Mouse (Mus musculus) liver, embryonic 13.5 days (tissue): ENCODE measurements around the gene Saa3. TPM values are rescaled to one million over a fixed set of nuclear protein-coding genes. Genes with fewer than 3 reads are reported as not detected.

ENCODE experiments used
- ATAC-seq: fragments of 200-750 bp; cut with Nextera tagmentation; 2 replicates; pipeline ENCODE4 v1.8.0; 2017; ENCODE audit warnings: low read depth, mild to moderate bottlenecking, moderate number of reproducible peaks, moderate library complexity
- DNase-seq: peaks from one replicate; pipeline ENCODE4 v3.0.0; 2022
- H3K27ac ChIP-seq: fragments of 300-500 bp; sonication (generic); 2 replicates; pipeline ENCODE4 v1.5.1; 2015; ENCODE audit warnings: moderate library complexity, mild to moderate bottlenecking, inconsistent platforms
- H3K27me3 ChIP-seq: fragments of 300-500 bp; sonication (generic); 2 replicates; pipeline ENCODE4 v1.6.1; 2015; ENCODE audit warnings: mild to moderate bottlenecking, inconsistent platforms
- H3K36me3 ChIP-seq: fragments of 300-500 bp; sonication (generic); 2 replicates; pipeline ENCODE4 v1.6.1; 2015; ENCODE audit warnings: mild to moderate bottlenecking, inconsistent platforms
- H3K4me1 ChIP-seq: fragments of 300-500 bp; sonication (generic); replicated peaks from 2 replicates; pipeline ENCODE4 v1.6.1; 2015; ENCODE audit warnings: inconsistent platforms
- H3K4me2 ChIP-seq: fragments of 300-500 bp; sonication (generic); 2 replicates; pipeline ENCODE4 v1.6.1; 2015; ENCODE audit warnings: inconsistent platforms, mild to moderate bottlenecking, moderate library complexity
- H3K4me3 ChIP-seq: fragments of 300-500 bp; sonication (generic); replicated peaks from 2 replicates; pipeline ENCODE4 v1.5.1; 2015; ENCODE audit warnings: mild to moderate bottlenecking, inconsistent platforms
- H3K9ac ChIP-seq: fragments of 300-500 bp; sonication (generic); 2 replicates; pipeline ENCODE4 v1.6.1; 2015; ENCODE audit warnings: mild to moderate bottlenecking, inconsistent platforms
- H3K9me3 ChIP-seq: fragments of 300-500 bp; sonication (generic); replicated peaks from 2 replicates; pipeline ENCODE4 v1.6.1; 2016; ENCODE audit warnings: inconsistent platforms
- WGBS: fragments of 180-500 bp; shearing (Covaris S2); methylation state at CpG from one replicate; pipeline ENCODE4 v1.1.7; 2015; ENCODE audit not compliant: insufficient replicate concordance; 5-methylcytosine and 5-hydroxymethylcytosine counted together
- polyA plus RNA-seq: library from polyadenylated mRNA; unstranded; fragments of >200 nt; fragmentation: Nextera tagmentation; extraction: Ambion mirVana; gene quantifications from 2 replicates; pipeline ENCODE4 v1.2.1, GENCODE M21; 2015

Gene Saa3
- polyA plus RNA-seq, 1 experiment from 2014 or later, result 1.2 TPM

DNA sequence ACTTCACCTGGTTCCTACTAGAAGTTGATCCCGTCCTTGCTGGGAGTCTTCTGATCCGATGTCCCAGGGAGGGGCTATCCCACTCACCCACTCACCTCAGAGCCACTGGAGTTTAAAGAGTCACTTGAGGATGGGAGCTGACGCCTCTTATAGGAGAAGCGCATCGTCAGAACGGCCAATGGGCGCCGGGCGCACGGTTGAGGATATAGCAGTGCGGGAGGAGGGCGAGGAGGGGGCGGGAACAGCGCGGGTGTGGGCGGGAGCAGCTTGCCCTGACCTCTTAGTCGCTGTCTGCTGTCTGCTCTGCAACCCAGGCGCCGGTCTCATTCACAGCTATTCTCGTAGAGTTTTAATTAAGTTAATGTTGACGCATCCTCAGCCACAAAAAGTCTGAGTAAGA lies 48.2 kb downstream of the Saa3 start:
- ATAC-seq (no peak), DNase-seq (no peak)
- H3K4me3 ChIP-seq, result no peak overlapping the region
- H3K4me2 ChIP-seq, result 0 out of 2 replicates have a peak overlapping the region, but pooled peaks have one; percentile 0
- H3K27me3 ChIP-seq, result peaks cover 42% of the 10 kb centered on the region
- H3K9ac ChIP-seq, result no peak overlapping the region
- no peaks in the 10 kb centered on the region for H3K36me3 ChIP-seq
- no peak overlapping the region for H3K27ac ChIP-seq
- H3K9me3 ChIP-seq, result no peaks in the 10 kb centered on the region
- 3% methylated on average over 21 of the region's 21 CpGs for WGBS
- H3K4me1 ChIP-seq, result no peaks in the 10 kb centered on the region

DNA sequence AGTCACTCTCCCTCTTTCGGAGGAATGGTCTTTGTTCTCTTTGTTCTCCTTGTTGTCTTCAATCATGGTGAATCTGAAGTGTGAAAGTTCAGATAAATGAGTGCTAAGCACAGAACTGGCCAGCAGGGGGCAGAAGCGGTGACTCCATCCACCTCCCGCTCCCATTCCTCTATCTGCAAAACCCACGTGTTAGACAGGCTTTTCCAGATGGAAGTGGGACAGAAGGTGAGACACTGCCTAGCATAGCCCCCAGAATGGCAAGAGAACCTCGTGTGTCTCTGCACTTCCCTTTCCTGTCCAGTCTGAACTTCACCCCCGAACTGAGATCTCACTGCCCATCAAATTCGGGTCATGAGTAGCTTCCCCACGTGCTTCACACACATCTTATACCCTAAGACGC lies 50.3 kb downstream of the Saa3 start:
- ATAC-seq (no peak), DNase-seq (peak; percentile 2)
- Histone ChIP-seq H3K27me3 (peaks cover 39% of the 10 kb centered on the region), H3K36me3 (no peaks in the 10 kb centered on the region), H3K9me3 (no peaks in the 10 kb centered on the region), H3K27ac (no peak overlapping the region), H3K4me3 (no peak overlapping the region), H3K4me1 (no peaks in the 10 kb centered on the region), H3K9ac (no peak overlapping the region), H3K4me2 (no peak overlapping the region)
- WGBS, result 18% methylated on average over 9 of the region's 9 CpGs

Other genes starting within 250 kb of the Saa3 start
- gene Sergef, start 75.9 kb downstream of the Saa3 start, polyA plus RNA-seq, result 6.8 and 7.5 TPM in 2 replicates
- gene Tph1, start 43.2 kb downstream of the Saa3 start, polyA plus RNA-seq, result not detected in 2 replicates
- 17.2 and 20.3 TPM in 2 replicates for gene Saal1, start 5.0 kb downstream of the Saa3 start, polyA plus RNA-seq
- gene Saa4, start 16.9 kb upstream of the Saa3 start, polyA plus RNA-seq, result 2.7 and 3.6 TPM in 2 replicates
- 0.23 TPM in 1 of 2 replicates, not detected in the other for gene Saa1, start 27.3 kb upstream of the Saa3 start, polyA plus RNA-seq
- gene Saa2, start 36.1 kb upstream of the Saa3 start, polyA plus RNA-seq, result not detected in 2 replicates
- 5.8 and 8.2 TPM in 2 replicates for gene Hps5, start 80.4 kb upstream of the Saa3 start, polyA plus RNA-seq
- gene Gtf2h1, start 80.4 kb upstream of the Saa3 start, polyA plus RNA-seq, result 42.2 and 53.1 TPM in 2 replicates
- gene Ldha, start 125.8 kb upstream of the Saa3 start, polyA plus RNA-seq, result 1,268 and 1,277 TPM in 2 replicates
- 0.19 and 0.55 TPM in 2 replicates for gene Ldhc, start 145.5 kb upstream of the Saa3 start, polyA plus RNA-seq
- gene Tsg101, start 204.3 kb upstream of the Saa3 start, polyA plus RNA-seq, result 63.2 and 78.5 TPM in 2 replicates
- gene Uevld, start 242.8 kb upstream of the Saa3 start, polyA plus RNA-seq, result 5.3 and 6.2 TPM in 2 replicates